Mouse (Mus musculus) intestine, embryonic 16.5 days (tissue): ENCODE measurements around the gene Pgghg. TPM values are rescaled to one million over a fixed set of nuclear protein-coding genes. Genes with fewer than 3 reads are reported as not detected.

Experiments
- ATAC-seq: fragments of 200-750 bp; cut with Nextera tagmentation; 2 replicates; pipeline ENCODE4 v1.8.0; 2017; ENCODE audit warnings: moderate TSS enrichment, moderate library complexity
- H3K27ac ChIP-seq: fragments of 300-500 bp; sonication (generic); 2 replicates; pipeline ENCODE4 v1.5.1; 2014; ENCODE audit warnings: mild to moderate bottlenecking, low read length
- H3K27me3 ChIP-seq: fragments of 300-500 bp; sonication (generic); replicated peaks from 2 replicates; pipeline ENCODE4 v1.6.1; 2014; ENCODE audit warnings: low read length, control low read depth, mixed read lengths; ENCODE audit not compliant: control insufficient read depth, insufficient read depth
- H3K36me3 ChIP-seq: fragments of 300-500 bp; sonication (generic); 2 replicates; pipeline ENCODE4 v1.6.1; 2014; ENCODE audit warnings: low read length, control low read depth; ENCODE audit not compliant: control insufficient read depth, insufficient read depth
- H3K4me1 ChIP-seq: fragments of 300-500 bp; sonication (generic); 2 replicates; pipeline ENCODE4 v1.6.1; 2014; ENCODE audit warnings: low read length, control low read depth, mixed read lengths; ENCODE audit not compliant: control insufficient read depth, insufficient read depth
- H3K4me2 ChIP-seq: fragments of 300-500 bp; sonication (generic); 2 replicates; pipeline ENCODE4 v1.6.1; 2014; ENCODE audit warnings: low read depth, low read length, control low read depth
- H3K4me3 ChIP-seq: fragments of 300-500 bp; sonication (generic); 2 replicates; pipeline ENCODE4 v1.5.1; 2014; ENCODE audit warnings: mild to moderate bottlenecking, low read length
- H3K9ac ChIP-seq: fragments of 300-500 bp; sonication (generic); 2 replicates; pipeline ENCODE4 v1.6.1; 2014; ENCODE audit warnings: low read depth, low read length
- H3K9me3 ChIP-seq: fragments of 300-500 bp; sonication (generic); 2 replicates; pipeline ENCODE4 v1.6.1; 2016; ENCODE audit warnings: low read length, control low read depth; ENCODE audit not compliant: control insufficient read depth
- WGBS: fragments of 180-500 bp; shearing (Covaris S2); extraction: QIAGEN DNeasy Blood & Tissue Kit; methylation state at CpG from one replicate; pipeline ENCODE4 v1.1.7; 2014; 5-methylcytosine and 5-hydroxymethylcytosine counted together
- polyA plus RNA-seq: library from polyadenylated mRNA; unstranded; fragments of >200 nt; fragmentation: Nextera tagmentation; extraction: Ambion mirVana; gene quantifications from 2 replicates; pipeline ENCODE4 v1.2.1, GENCODE M21; 2015

Pgghg gene
- polyA plus RNA-seq, 1 experiment from 2014 or later, result 23.6 TPM

DNA sequence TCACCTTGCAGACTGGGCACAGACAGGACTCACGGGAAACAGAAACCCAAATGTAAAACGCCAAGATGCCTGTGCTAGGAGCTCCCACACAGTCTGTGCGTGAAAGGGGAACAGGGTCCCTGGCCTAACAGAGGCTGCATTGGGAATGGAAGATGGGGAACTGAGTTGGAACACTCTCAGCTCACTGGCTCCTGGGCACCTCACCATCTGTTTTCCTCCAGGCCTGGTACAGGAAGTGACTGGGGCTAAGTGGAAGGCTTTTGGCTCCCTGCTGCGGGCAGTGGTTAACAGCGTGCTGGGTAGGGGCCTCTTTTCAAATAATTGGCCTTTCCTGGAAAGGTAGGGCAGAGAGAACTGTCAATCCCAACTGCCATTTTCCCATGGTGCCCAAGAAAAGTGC, 49.4 kb downstream of the Pgghg start:
- Histone ChIP-seq H3K27ac (no peak overlapping the region), H3K27me3 (no peaks in the 10 kb centered on the region), H3K9me3 (no peaks in the 10 kb centered on the region), H3K9ac (no peak overlapping the region), H3K4me2 (no peak overlapping the region), H3K4me1 (peaks cover 6% of the 10 kb centered on the region), H3K4me3 (no peak overlapping the region), H3K36me3 (no peaks in the 10 kb centered on the region)
- no peak for ATAC-seq
- WGBS, result 69% methylated on average over 5 of the region's 5 CpGs

GRCm38 (mm10) chr7:140991117-140991689, 50.0 kb downstream of the Pgghg start:
- Histone ChIP-seq H3K36me3 (no peaks in the 10 kb centered on the region), H3K27me3 (no peaks in the 10 kb centered on the region), H3K4me2 (no peak overlapping the region), H3K4me1 (peaks cover 6% of the 10 kb centered on the region), H3K27ac (no peak overlapping the region), H3K9me3 (no peaks in the 10 kb centered on the region), H3K9ac (no peak overlapping the region), H3K4me3 (no peak overlapping the region)
- 84% methylated on average over 14 of the region's 14 CpGs for whole genome bisulfite sequencing
- ATAC-seq, result no peak

Other genes starting within 250 kb of the Pgghg start
- not detected in 2 replicates for gene Olfr541, start 244.1 kb upstream of the Pgghg start, polyA plus RNA-seq
- gene Cyp2e1, start 177.7 kb upstream of the Pgghg start, polyA plus RNA-seq, result not detected in 2 replicates
- gene Syce1, start 153.5 kb upstream of the Pgghg start, polyA plus RNA-seq, result 0.18 and 0.38 TPM in 2 replicates
- 0.95 and 1.1 TPM in 2 replicates for gene Zfp941, start 119.2 kb upstream of the Pgghg start, polyA plus RNA-seq
- 6.1 and 7.5 TPM in 2 replicates for gene Urah, start 106.4 kb upstream of the Pgghg start, polyA plus RNA-seq
- not detected in 2 replicates for gene Scgb1c1, start 95.8 kb upstream of the Pgghg start, polyA plus RNA-seq
- gene Odf3, start 93.6 kb upstream of the Pgghg start, polyA plus RNA-seq, result not detected in 2 replicates
- not detected in 2 replicates for gene Gm45785, start 85.1 kb upstream of the Pgghg start, polyA plus RNA-seq
- 68.3 and 70.1 TPM in 2 replicates for gene Ric8a, start 84.4 kb upstream of the Pgghg start, polyA plus RNA-seq
- 33.1 and 35.1 TPM in 2 replicates for gene Bet1l, start 83.8 kb upstream of the Pgghg start, polyA plus RNA-seq
- gene Psmd13, start 59.4 kb upstream of the Pgghg start, polyA plus RNA-seq, result 182 and 197 TPM in 2 replicates
- 38.6 and 39.2 TPM in 2 replicates for gene Sirt3, start 59.1 kb upstream of the Pgghg start, polyA plus RNA-seq
- gene Cox8b, start 40.9 kb upstream of the Pgghg start, polyA plus RNA-seq, result 0.45 and 0.62 TPM in 2 replicates
- 71.1 and 80.5 TPM in 2 replicates for gene Nlrp6, start 20.5 kb upstream of the Pgghg start, polyA plus RNA-seq
- gene Ifitm5, start 8.9 kb downstream of the Pgghg start, polyA plus RNA-seq, result 2.0 and 2.4 TPM in 2 replicates
- gene Gm45717, start 14.5 kb downstream of the Pgghg start, polyA plus RNA-seq, result 1.0 TPM in 1 of 2 replicates, not detected in the other
- 1,203 and 1,252 TPM in 2 replicates for gene Ifitm2, start 14.6 kb downstream of the Pgghg start, polyA plus RNA-seq
- gene Ifitm1, start 25.8 kb downstream of the Pgghg start, polyA plus RNA-seq, result 117 and 123 TPM in 2 replicates
- gene Ifitm3, start 69.4 kb downstream of the Pgghg start, polyA plus RNA-seq, result 255 and 269 TPM in 2 replicates
- gene Ifitm6, start 76.5 kb downstream of the Pgghg start, polyA plus RNA-seq, result 1.9 and 2.0 TPM in 2 replicates
- not detected in 2 replicates for gene Gm17387, start 87.7 kb downstream of the Pgghg start, polyA plus RNA-seq
- 7.2 and 7.3 TPM in 2 replicates for gene B4galnt4, start 119.7 kb downstream of the Pgghg start, polyA plus RNA-seq
- 31.3 and 32.4 TPM in 2 replicates for gene Pkp3, start 136.8 kb downstream of the Pgghg start, polyA plus RNA-seq
- gene Sigirr, start 159.2 kb downstream of the Pgghg start, polyA plus RNA-seq, result 29.4 and 32.8 TPM in 2 replicates
- gene Ano9, start 176.4 kb downstream of the Pgghg start, polyA plus RNA-seq, result 43.6 and 50.1 TPM in 2 replicates
- 59.0 and 60.3 TPM in 2 replicates for gene Ptdss2, start 181.0 kb downstream of the Pgghg start, polyA plus RNA-seq
- gene Rnh1, start 231.5 kb downstream of the Pgghg start, polyA plus RNA-seq, result 159 and 160 TPM in 2 replicates